Mouse (Mus musculus): ENCODE data around the gene Arcn1. TPM values are rescaled to one million over a fixed set of nuclear protein-coding genes. Genes with fewer than 3 reads are reported as not detected.

Gene Arcn1
- total RNA-seq, 2 experiments from 2014 or later = 62.7 to 68.1 TPM

- DNase-seq = no peak
Observed at GRCm38 (mm10) chr9:44719632-44720357, 47.9 kb downstream of the Arcn1 start.

- no peak for DNase-seq
Observed at GRCm38 (mm10) chr9:44718937-44719631, 48.6 kb downstream of the Arcn1 start.

- no peak for DNase-seq
Observed at GRCm38 (mm10) chr9:44717822-44718242, 49.8 kb downstream of the Arcn1 start.

- DNase-seq = no peak
Observed at GRCm38 (mm10) chr9:44716997-44717821, 50.4 kb downstream of the Arcn1 start.

- DNase-seq = no peak
Observed at GRCm38 (mm10) chr9:44715705-44716362, 51.8 kb downstream of the Arcn1 start.

- DNase-seq = no peak
Observed at GRCm38 (mm10) chr9:44715109-44715508, 52.5 kb downstream of the Arcn1 start.

GRCm38 (mm10) chr9:44713574-44713973, 54.1 kb downstream of the Arcn1 start:
- no peak for DNase-seq

GRCm38 (mm10) chr9:44713080-44713479, 54.6 kb downstream of the Arcn1 start:
- DNase-seq = no peak

- no peak for DNase-seq
Observed at GRCm38 (mm10) chr9:44711602-44712001, 56.0 kb downstream of the Arcn1 start.

- no peak for DNase-seq
Observed at GRCm38 (mm10) chr9:44710213-44710612, 57.4 kb downstream of the Arcn1 start.

GRCm38 (mm10) chr9:44709600-44709999, 58.0 kb downstream of the Arcn1 start:
- no peak for DNase-seq

GRCm38 (mm10) chr9:44708925-44709324, 58.7 kb downstream of the Arcn1 start:
- no peak for DNase-seq

- DNase-seq = peak; percentile 85
Observed at GRCm38 (mm10) chr9:44708429-44708765, 59.2 kb downstream of the Arcn1 start.

- DNase-seq = no peak
Observed at GRCm38 (mm10) chr9:44707749-44708428, 59.8 kb downstream of the Arcn1 start.

- no peak for DNase-seq
Observed at GRCm38 (mm10) chr9:44699730-44700129, 67.9 kb downstream of the Arcn1 start.

GRCm38 (mm10) chr9:44699196-44699595, 68.4 kb downstream of the Arcn1 start:
- no peak for DNase-seq

- no peak for DNase-seq
Observed at GRCm38 (mm10) chr9:44697866-44698265, 69.8 kb downstream of the Arcn1 start.

GRCm38 (mm10) chr9:44693071-44693470, 74.6 kb downstream of the Arcn1 start:
- DNase-seq = no peak

GRCm38 (mm10) chr9:44691671-44692520, 75.7 kb downstream of the Arcn1 start:
- DNase-seq = peak; percentile 70
